Mouse (Mus musculus) kidney, embryonic 16.5 days (tissue): ENCODE measurements around the gene Cacna2d3. TPM values are rescaled to one million over a fixed set of nuclear protein-coding genes. Genes with fewer than 3 reads are reported as not detected.
A peak's percentile ranks its signal among the peaks of the same experiment; 100 is the strongest.

ENCODE experiments used
- ATAC-seq: fragments of 200-750 bp; cut with Nextera tagmentation; 2 replicates; pipeline ENCODE4 v1.8.0; 2017; ENCODE audit warnings: moderate TSS enrichment; ENCODE audit not compliant: low FRiP score, low TSS enrichment
- H3K27ac ChIP-seq: fragments of 300-500 bp; sonication (generic); 2 replicates; pipeline ENCODE4 v1.5.1; 2014; ENCODE audit warnings: low read length
- H3K27me3 ChIP-seq: fragments of 300-500 bp; sonication (generic); 2 replicates; pipeline ENCODE4 v1.6.1; 2014; ENCODE audit warnings: low read length, control low read depth, mixed read lengths; ENCODE audit not compliant: insufficient read depth
- H3K36me3 ChIP-seq: fragments of 300-500 bp; sonication (generic); 2 replicates; pipeline ENCODE4 v1.6.1; 2014; ENCODE audit warnings: low read length, control low read depth, mixed read lengths; ENCODE audit not compliant: insufficient read depth
- H3K4me1 ChIP-seq: fragments of 300-500 bp; sonication (generic); 2 replicates; pipeline ENCODE4 v1.6.1; 2014; ENCODE audit warnings: low read length, control low read depth, mixed read lengths; ENCODE audit not compliant: insufficient read depth
- H3K4me2 ChIP-seq: fragments of 300-500 bp; sonication (generic); replicated peaks from 2 replicates; pipeline ENCODE4 v1.6.1; 2014; ENCODE audit warnings: low read depth, low read length
- H3K4me3 ChIP-seq: fragments of 300-500 bp; sonication (generic); 2 replicates; pipeline ENCODE4 v1.5.1; 2014; ENCODE audit warnings: mild to moderate bottlenecking, low read length
- H3K9ac ChIP-seq: fragments of 300-500 bp; sonication (generic); replicated peaks from 2 replicates; pipeline ENCODE4 v1.6.1; 2014; ENCODE audit warnings: low read length
- H3K9me3 ChIP-seq: fragments of 300-500 bp; sonication (generic); 2 replicates; pipeline ENCODE4 v1.6.1; 2016; ENCODE audit warnings: low read length, control low read depth
- WGBS: fragments of 180-500 bp; shearing (Covaris S2); extraction: QIAGEN DNeasy Blood & Tissue Kit; methylation state at CpG from one replicate; pipeline ENCODE4 v1.1.7; 2014; 5-methylcytosine and 5-hydroxymethylcytosine counted together
- polyA plus RNA-seq: library from polyadenylated mRNA; unstranded; fragments of >200 nt; fragmentation: Nextera tagmentation; extraction: Ambion mirVana; gene quantifications from 2 replicates; pipeline ENCODE4 v1.2.1, GENCODE M21; 2015

Gene Cacna2d3
- polyA plus RNA-seq, 1 experiment from 2014 or later = 2.8 TPM

DNA sequence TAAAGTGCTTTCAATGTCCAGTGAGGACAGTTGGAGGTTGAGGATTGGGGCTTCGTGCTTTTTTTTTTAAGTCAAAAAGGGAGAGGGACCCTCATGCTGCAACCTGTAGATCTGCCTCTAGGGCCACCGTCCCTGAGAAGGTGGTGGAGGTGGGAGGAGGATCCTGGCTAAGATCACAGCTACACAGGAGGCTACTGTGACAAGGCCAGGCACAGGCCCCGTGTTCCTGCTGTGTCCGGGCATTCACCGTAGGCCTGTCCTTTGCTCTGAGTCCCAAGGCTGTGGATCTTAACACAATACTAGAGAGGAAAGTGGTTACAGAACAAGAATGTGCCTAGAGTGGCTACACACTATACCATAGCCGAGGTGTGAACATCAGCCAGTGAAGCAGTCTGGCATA lies 696.3 kb downstream of the Cacna2d3 start:
- Histone ChIP-seq H3K27ac (no peak overlapping the region), H3K4me1 (no peaks in the 10 kb centered on the region), H3K4me3 (no peak overlapping the region), H3K9ac (no peak overlapping the region), H3K27me3 (no peaks in the 10 kb centered on the region), H3K4me2 (no peak overlapping the region), H3K36me3 (no peaks in the 10 kb centered on the region), H3K9me3 (no peaks in the 10 kb centered on the region)
- WGBS = 82% methylated on average over 6 of the region's 6 CpGs
- ATAC-seq = no peak

DNA sequence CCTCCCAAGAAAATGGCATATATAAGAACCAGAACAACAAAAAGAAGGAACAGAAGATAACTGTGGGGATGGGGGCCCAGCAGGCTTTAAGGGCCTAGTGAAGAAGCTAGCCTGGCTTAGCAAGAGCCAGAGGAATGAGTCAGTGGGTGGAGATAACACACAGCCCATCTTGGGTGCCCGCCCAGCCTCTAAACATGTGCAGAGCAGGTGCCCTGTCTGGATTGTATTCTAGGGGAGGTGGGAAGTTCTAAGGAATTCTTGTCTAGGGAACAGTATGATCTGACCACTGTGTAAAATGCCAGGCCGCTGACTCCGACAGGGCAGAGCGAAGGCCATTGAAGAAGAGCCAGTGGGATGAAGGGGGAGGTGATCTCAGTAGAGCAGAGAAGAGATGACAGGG lies 698.4 kb downstream of the Cacna2d3 start:
- no peak overlapping the region for H3K4me3 ChIP-seq
- H3K4me1 ChIP-seq = 0 out of 2 replicates have a peak, but pooled peaks cover 2% of the 10 kb centered on the region
- H3K27me3 ChIP-seq = no peaks in the 10 kb centered on the region
- WGBS = 94% methylated on average over 4 of the region's 4 CpGs
- ATAC-seq = no peak
- no peaks in the 10 kb centered on the region for H3K9me3 ChIP-seq
- no peak overlapping the region for H3K27ac ChIP-seq
- H3K4me2 ChIP-seq = no peak overlapping the region
- H3K9ac ChIP-seq = no peak overlapping the region
- H3K36me3 ChIP-seq = no peaks in the 10 kb centered on the region

GRCm38 (mm10) chr14:29021295-29021694 lies 700.4 kb downstream of the Cacna2d3 start:
- no peaks in the 10 kb centered on the region for H3K36me3 ChIP-seq
- H3K9ac ChIP-seq = no peak overlapping the region
- no peaks in the 10 kb centered on the region for H3K9me3 ChIP-seq
- H3K4me1 ChIP-seq = 0 out of 2 replicates have a peak, but pooled peaks cover 2% of the 10 kb centered on the region
- no peak overlapping the region for H3K4me2 ChIP-seq
- no peak for ATAC-seq
- H3K27me3 ChIP-seq = no peaks in the 10 kb centered on the region
- H3K27ac ChIP-seq = no peak overlapping the region
- no peak overlapping the region for H3K4me3 ChIP-seq
- 71% methylated on average over 4 of the region's 4 CpGs for WGBS

DNA sequence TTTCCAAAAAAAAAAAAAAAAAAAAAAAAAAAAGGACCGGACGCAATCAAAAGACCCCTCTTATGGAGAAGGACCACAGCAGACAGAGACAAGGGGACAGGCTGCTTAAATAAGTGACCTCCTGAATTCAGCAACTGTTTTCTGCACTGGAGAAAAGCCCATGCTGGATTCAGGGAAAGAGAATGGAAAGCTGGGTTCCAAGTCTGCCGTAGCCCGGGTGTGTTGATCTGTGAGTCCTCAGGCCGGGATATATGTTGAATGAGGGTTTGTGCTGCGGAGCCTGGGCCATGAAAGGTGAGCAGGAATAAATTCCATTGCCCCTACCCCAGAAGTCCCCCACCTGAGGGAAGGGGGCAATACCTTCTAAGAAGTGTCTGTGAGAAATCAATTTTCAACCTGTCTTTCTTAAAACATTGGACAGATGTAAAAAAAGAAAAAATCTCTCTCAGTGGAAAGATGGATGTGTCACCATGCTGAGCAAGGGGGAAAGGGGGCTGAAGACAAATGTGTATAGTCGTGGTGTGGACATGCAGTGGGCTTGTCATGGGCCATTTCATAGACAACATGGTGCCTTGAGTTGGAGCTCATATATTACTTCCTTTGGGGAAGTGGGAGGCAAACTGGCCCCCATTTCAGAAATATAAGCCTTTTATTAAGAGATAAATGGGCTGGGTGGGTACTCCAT lies 703.2 kb downstream of the Cacna2d3 start:
- ATAC-seq = no peak
- H3K4me1 ChIP-seq = peaks cover 6% of the 10 kb centered on the region; the same call in 1 of the 2 replicates
- H3K4me3 ChIP-seq = no peak overlapping the region

GRCm38 (mm10) chr14:29017883-29018282 lies 703.8 kb downstream of the Cacna2d3 start, which contains the start of gene Lrtm1:
TSS of gene Lrtm1 (plus strand) at chr14:29018208.
- Histone ChIP-seq H3K9ac (no peak within 1 kb of the TSS), H3K27ac (no peak within 1 kb of the TSS), H3K36me3 (no peaks in the 10 kb centered on the region), H3K9me3 (no peaks in the 10 kb centered on the region), H3K4me2 (no peak within 1 kb of the TSS), H3K27me3 (no peaks in the 10 kb centered on the region), H3K4me1 (peaks cover 6% of the 10 kb centered on the region; the same call in 1 of the 2 replicates), H3K4me3 (no peak within 1 kb of the TSS)
- ATAC-seq = peak; percentile 65
- 15% methylated on average over 5 of the region's 5 CpGs for WGBS

More for the DNA sequence above, 703.2 kb downstream of the Cacna2d3 start:
- H3K4me2 ChIP-seq = no peak overlapping the region
- H3K27me3 ChIP-seq = no peaks in the 10 kb centered on the region
- no peaks in the 10 kb centered on the region for H3K36me3 ChIP-seq
- no peak overlapping the region for H3K9ac ChIP-seq
- H3K27ac ChIP-seq = no peak overlapping the region
- H3K9me3 ChIP-seq = no peaks in the 10 kb centered on the region
- WGBS = 50% methylated on average over 7 of the region's 7 CpGs

DNA sequence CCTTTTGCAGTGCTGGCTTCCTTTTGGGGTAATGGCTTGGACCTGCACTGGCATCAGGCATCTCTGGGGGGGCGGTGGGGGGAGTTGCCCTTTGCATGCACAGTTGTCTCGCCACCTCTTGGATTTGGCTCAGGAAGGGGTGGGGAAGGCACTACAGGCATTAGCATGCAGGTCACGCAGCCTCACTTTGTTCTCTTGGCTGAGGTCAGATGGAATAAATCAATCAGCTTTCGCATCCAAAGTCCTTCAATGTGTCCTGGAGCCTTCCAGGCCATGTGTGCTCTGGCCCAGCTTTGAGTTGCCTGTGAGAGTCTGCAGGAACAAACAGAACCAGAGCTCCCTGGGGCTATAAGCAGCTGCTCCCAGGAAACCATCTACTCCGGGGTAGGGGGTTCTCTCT lies 705.8 kb downstream of the Cacna2d3 start:
- H3K4me3 ChIP-seq = no peak overlapping the region
- no peaks in the 10 kb centered on the region for H3K9me3 ChIP-seq
- no peak overlapping the region for H3K4me2 ChIP-seq
- 43% methylated on average over 5 of the region's 5 CpGs for WGBS
- no peak overlapping the region for H3K27ac ChIP-seq
- H3K27me3 ChIP-seq = no peaks in the 10 kb centered on the region
- no peak for ATAC-seq
- no peak overlapping the region for H3K9ac ChIP-seq
- no peaks in the 10 kb centered on the region for H3K36me3 ChIP-seq
- H3K4me1 ChIP-seq = peaks cover 6% of the 10 kb centered on the region; the same call in 1 of the 2 replicates

DNA sequence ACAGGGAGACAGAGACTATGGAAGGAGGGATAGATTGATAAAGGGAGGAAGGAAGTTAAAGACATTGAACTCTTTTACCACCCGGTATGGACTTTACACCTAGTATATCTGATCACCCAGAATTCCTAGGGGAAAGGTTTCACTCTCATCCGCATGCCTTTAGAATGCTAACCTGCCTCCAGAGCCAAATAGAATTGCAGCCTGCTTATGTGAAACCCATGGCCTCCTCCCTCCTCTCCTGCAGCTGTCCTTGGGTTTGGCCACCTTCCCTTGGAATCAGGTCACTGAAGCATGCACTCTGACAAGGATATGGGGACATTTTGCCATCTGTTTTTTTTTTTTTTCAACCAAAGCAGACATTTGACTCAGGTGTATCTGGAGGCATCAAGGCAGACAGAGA lies 707.0 kb downstream of the Cacna2d3 start:
- Histone ChIP-seq H3K4me2 (no peak overlapping the region), H3K27me3 (no peaks in the 10 kb centered on the region), H3K4me1 (peaks cover 6% of the 10 kb centered on the region; the same call in 1 of the 2 replicates), H3K9ac (no peak overlapping the region), H3K9me3 (no peaks in the 10 kb centered on the region), H3K36me3 (no peaks in the 10 kb centered on the region), H3K4me3 (no peak overlapping the region), H3K27ac (no peak overlapping the region)
- no peak for ATAC-seq
- 78% methylated on average over 2 of the region's 2 CpGs for WGBS

- Histone ChIP-seq H3K9me3 (no peaks in the 10 kb centered on the region), H3K4me2 (no peak overlapping the region), H3K27me3 (no peaks in the 10 kb centered on the region), H3K9ac (no peak overlapping the region), H3K27ac (no peak overlapping the region), H3K4me3 (no peak overlapping the region), H3K36me3 (no peaks in the 10 kb centered on the region), H3K4me1 (peaks cover 3% of the 10 kb centered on the region; the same call in 1 of the 2 replicates)
- ATAC-seq = no peak
- 78% methylated on average over 3 of the region's 3 CpGs for WGBS
These were observed 708.5 kb downstream of the Cacna2d3 start for GRCm38 (mm10) chr14:29013161-29013560.

DNA sequence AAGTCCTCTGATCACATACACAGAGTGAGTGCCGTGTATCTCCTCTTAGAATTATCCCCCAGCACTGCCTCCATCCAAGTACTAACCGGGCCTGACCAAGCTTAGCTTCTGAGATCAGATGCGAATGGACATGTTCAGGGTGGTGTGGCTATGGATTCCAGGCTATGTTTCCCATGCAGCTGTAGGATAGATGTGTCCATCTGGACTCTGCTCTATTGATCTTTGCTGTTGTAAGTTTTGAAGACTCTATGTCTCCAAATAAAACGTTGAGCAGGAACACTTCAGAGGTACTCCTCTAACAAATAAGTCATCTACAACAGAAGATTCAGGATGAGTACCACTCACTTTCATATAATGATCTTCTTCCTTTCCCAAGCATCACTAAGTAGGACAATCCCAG lies 712.0 kb downstream of the Cacna2d3 start:
- no peaks in the 10 kb centered on the region for H3K36me3 ChIP-seq
- H3K9me3 ChIP-seq = no peaks in the 10 kb centered on the region
- WGBS = 89% methylated on average over 4 of the region's 4 CpGs
- no peak for ATAC-seq
- H3K4me2 ChIP-seq = no peak overlapping the region
- no peak overlapping the region for H3K27ac ChIP-seq
- H3K27me3 ChIP-seq = no peaks in the 10 kb centered on the region
- no peak overlapping the region for H3K4me3 ChIP-seq
- H3K4me1 ChIP-seq = no peaks in the 10 kb centered on the region
- no peak overlapping the region for H3K9ac ChIP-seq

DNA sequence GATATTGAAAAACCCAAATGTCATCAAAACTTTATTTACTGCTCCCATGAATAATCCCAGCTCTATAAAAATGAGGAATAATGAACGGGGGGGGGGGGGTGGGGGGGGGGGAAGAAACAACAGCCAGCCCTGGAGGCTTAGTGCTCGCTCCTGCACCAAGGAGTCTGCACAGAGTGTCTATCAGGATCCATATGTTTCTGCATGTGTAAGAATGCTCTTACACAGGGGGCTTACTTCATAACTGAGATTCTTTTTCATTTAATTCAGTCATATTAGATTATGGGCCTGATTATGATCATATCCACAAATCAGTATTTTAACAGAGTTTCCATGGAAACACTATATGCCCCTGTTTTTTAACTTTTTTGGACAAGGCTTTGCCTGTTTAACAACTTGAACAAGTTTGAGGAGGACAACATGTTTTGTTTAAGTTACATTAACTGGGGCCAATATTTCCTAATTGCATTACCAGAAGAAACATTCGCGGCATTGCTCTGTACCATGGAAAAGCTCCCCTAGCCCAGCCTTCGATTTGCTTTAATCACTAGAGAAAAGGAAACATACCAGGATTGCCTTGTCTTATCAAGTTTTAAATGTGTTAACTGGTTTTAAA lies 716.3 kb downstream of the Cacna2d3 start:
- no peaks in the 10 kb centered on the region for H3K4me1 ChIP-seq
- H3K4me2 ChIP-seq = no peak overlapping the region
- ATAC-seq = no peak
- H3K36me3 ChIP-seq = no peaks in the 10 kb centered on the region
- no peak overlapping the region for H3K4me3 ChIP-seq
- no peaks in the 10 kb centered on the region for H3K9me3 ChIP-seq
- 87% methylated on average over 4 of the region's 5 CpGs for WGBS
- H3K9ac ChIP-seq = no peak overlapping the region
- no peaks in the 10 kb centered on the region for H3K27me3 ChIP-seq
- no peak overlapping the region for H3K27ac ChIP-seq
